Mouse (Mus musculus) spleen, adult 2 months (tissue): ENCODE data around the gene Ptprq. TPM values are rescaled to one million over a fixed set of nuclear protein-coding genes. Genes with fewer than 3 reads are reported as not detected.

ENCODE experiments used
- DNase-seq, 2 experiments: peaks; one replicate each; pipeline versions ENCODE4 v3.0.0 to v3.0.0-alpha.2; 2012 to 2021; ENCODE audit warnings: low spot score in 2 of 2, low read depth in 1 of 2
- H3K27ac ChIP-seq: fragments of 200-500 bp; 2 replicates; pipeline ENCODE4 v1.5.1; 2012; ENCODE audit warnings: low read length, inconsistent platforms; ENCODE audit not compliant: insufficient read depth
- H3K27me3 ChIP-seq: fragments of 200-500 bp; 2 replicates; pipeline ENCODE4 v1.6.1; 2012; ENCODE audit warnings: mild to moderate bottlenecking, moderate library complexity, low read length, inconsistent platforms; ENCODE audit not compliant: control insufficient read depth, insufficient read depth
- H3K36me3 ChIP-seq: fragments of 200-500 bp; 2 replicates; pipeline ENCODE4 v1.6.1; 2012; ENCODE audit warnings: mild to moderate bottlenecking, low read length, inconsistent platforms; ENCODE audit not compliant: control insufficient read depth, insufficient read depth
- H3K4me1 ChIP-seq: fragments of 200-500 bp; 2 replicates; pipeline ENCODE4 v1.6.1; 2011; ENCODE audit warnings: inconsistent platforms; ENCODE audit not compliant: control insufficient read depth, insufficient read depth, insufficient read length
- H3K4me3 ChIP-seq: fragments of 200-500 bp; 2 replicates; pipeline ENCODE4 v1.5.1; 2011; ENCODE audit warnings: mild to moderate bottlenecking, inconsistent platforms; ENCODE audit not compliant: insufficient read depth, insufficient read length; ENCODE audit errors: extremely low read depth
- CTCF ChIP-seq: fragments of 200-500 bp; IDR thresholded peaks from 2 replicates; pipeline ENCODE4 v1.5.1; 2011; ENCODE audit warnings: mild to moderate bottlenecking, inconsistent platforms; ENCODE audit not compliant: insufficient read depth, insufficient read length, insufficient replicate concordance; ENCODE audit errors: extremely low read depth
- POLR2A ChIP-seq: fragments of 200-500 bp; IDR thresholded peaks from 2 replicates; pipeline ENCODE4 v1.6.1; 2011; ENCODE audit warnings: low read depth, low read length, inconsistent platforms
- WGBS: fragments of 180-500 bp; shearing (Covaris S2); methylation state at CpG from one replicate; pipeline ENCODE4 v1.1.7; 2018; 5-methylcytosine and 5-hydroxymethylcytosine counted together
- polyA plus RNA-seq: library from polyadenylated mRNA; depleted of rRNA; stranded (reverse); fragments of >200 nt; gene quantifications from 2 replicates; pipeline ENCODE4 v1.2.3, GENCODE M21; 2012

Gene Ptprq
- polyA plus RNA-seq, 1 experiment: not detected

GRCm38 (mm10) chr10:107516641-107517040 is 203.2 kb downstream of the Ptprq start:
- Histone ChIP-seq H3K27me3 (no peaks in the 10 kb centered on the region), H3K4me1 (no peaks in the 10 kb centered on the region), H3K4me3 (no peak overlapping the region), H3K36me3 (no peaks in the 10 kb centered on the region), H3K27ac (no peak overlapping the region)
- DNase-seq: no peak
- TF ChIP-seq CTCF: no peak
- no peak for TF ChIP-seq POLR2A
- WGBS: 83% methylated on average over 7 of the region's 7 CpGs

- DNase-seq: no peak
- Histone ChIP-seq H3K27ac (no peak overlapping the region), H3K4me1 (no peaks in the 10 kb centered on the region), H3K4me3 (no peak overlapping the region), H3K36me3 (no peaks in the 10 kb centered on the region), H3K27me3 (no peaks in the 10 kb centered on the region)
- 88% methylated on average over 7 of the region's 7 CpGs for WGBS
- TF ChIP-seq POLR2A (no peak), CTCF (no peak)
These were observed 205.1 kb downstream of the Ptprq start for GRCm38 (mm10) chr10:107514735-107515134.

GRCm38 (mm10) chr10:107506397-107506796 is 213.5 kb downstream of the Ptprq start:
- H3K4me1 ChIP-seq: no peaks in the 10 kb centered on the region
- no peaks in the 10 kb centered on the region for H3K27me3 ChIP-seq
- 82% methylated on average over 2 of the region's 2 CpGs for WGBS
- H3K36me3 ChIP-seq: no peaks in the 10 kb centered on the region
- no peak for DNase-seq
- TF ChIP-seq CTCF (no peak), POLR2A (no peak)
- no peak overlapping the region for H3K27ac ChIP-seq
- no peak overlapping the region for H3K4me3 ChIP-seq

GRCm38 (mm10) chr10:107503430-107503829 is 216.4 kb downstream of the Ptprq start:
- Histone ChIP-seq H3K4me3 (no peak overlapping the region), H3K4me1 (no peaks in the 10 kb centered on the region), H3K36me3 (no peaks in the 10 kb centered on the region), H3K27ac (no peak overlapping the region), H3K27me3 (no peaks in the 10 kb centered on the region)
- DNase-seq: no peak
- TF ChIP-seq CTCF (no peak), POLR2A (no peak)
- WGBS: 79% methylated on average over 4 of the region's 4 CpGs

- no peak overlapping the region for H3K27ac ChIP-seq
- DNase-seq: no peak
- no peaks in the 10 kb centered on the region for H3K36me3 ChIP-seq
- TF ChIP-seq POLR2A (no peak), CTCF (no peak)
- H3K4me1 ChIP-seq: no peaks in the 10 kb centered on the region
- WGBS: 91% methylated on average over 7 of the region's 7 CpGs
- H3K4me3 ChIP-seq: no peak overlapping the region
- H3K27me3 ChIP-seq: no peaks in the 10 kb centered on the region
These were observed 217.7 kb downstream of the Ptprq start for GRCm38 (mm10) chr10:107502193-107502592.

GRCm38 (mm10) chr10:107499656-107500055 is 220.2 kb downstream of the Ptprq start:
- no peak for DNase-seq
- no peaks in the 10 kb centered on the region for H3K4me1 ChIP-seq
- no peaks in the 10 kb centered on the region for H3K36me3 ChIP-seq
- no peak overlapping the region for H3K4me3 ChIP-seq
- no peaks in the 10 kb centered on the region for H3K27me3 ChIP-seq
- no peak overlapping the region for H3K27ac ChIP-seq
- TF ChIP-seq POLR2A (no peak), CTCF (no peak)
- WGBS: 78% methylated on average over 7 of the region's 7 CpGs

- Histone ChIP-seq H3K27me3 (no peaks in the 10 kb centered on the region), H3K36me3 (no peaks in the 10 kb centered on the region), H3K4me3 (no peak overlapping the region), H3K4me1 (no peaks in the 10 kb centered on the region), H3K27ac (no peak overlapping the region)
- WGBS: 23% methylated on average over 1 of the region's 1 CpGs
- TF ChIP-seq CTCF: no peak
- TF ChIP-seq POLR2A: no peak
- no peak for DNase-seq
These were observed 223.4 kb downstream of the Ptprq start for GRCm38 (mm10) chr10:107496402-107496801.

- DNase-seq: no peak
- Histone ChIP-seq H3K36me3 (no peaks in the 10 kb centered on the region), H3K27ac (no peak within 1 kb of the TSS), H3K27me3 (no peaks in the 10 kb centered on the region), H3K4me3 (no peak within 1 kb of the TSS), H3K4me1 (no peaks in the 10 kb centered on the region)
- TF ChIP-seq POLR2A (no peak), CTCF (no peak)
- WGBS: 88% methylated on average over 6 of the region's 6 CpGs
These were observed 225.3 kb downstream of the Ptprq start, which contains the start of gene Myf6 for GRCm38 (mm10) chr10:107494568-107494967. Gene Myf6, minus strand, starts transcription at chr10:107494737.
